Mouse (Mus musculus) midbrain, postnatal 0 days (tissue): Measurements from ENCODE around the gene Lgals12. TPM values are rescaled to one million over a fixed set of nuclear protein-coding genes. Genes with fewer than 3 reads are reported as not detected.

Source experiments
- ATAC-seq: fragments of 200-750 bp; cut with Nextera tagmentation; 2 replicates; pipeline ENCODE4 v1.8.0; 2017; ENCODE audit warnings: moderate number of reproducible peaks, mild to moderate bottlenecking, moderate TSS enrichment, moderate library complexity; ENCODE audit not compliant: low FRiP score
- DNase-seq: peaks from one replicate; pipeline ENCODE4 v3.0.0-alpha.2; 2015; ENCODE audit warnings: low spot score
- H3K27ac ChIP-seq: fragments of 300-500 bp; sonication (generic); 2 replicates; pipeline ENCODE4 v1.5.1; 2014; ENCODE audit warnings: low read depth, mild to moderate bottlenecking, low read length, mixed read lengths
- H3K27me3 ChIP-seq: fragments of 300-500 bp; sonication (generic); 2 replicates; pipeline ENCODE4 v1.6.1; 2014; ENCODE audit warnings: low read length, control low read depth, mixed read lengths; ENCODE audit not compliant: insufficient read depth
- H3K36me3 ChIP-seq: fragments of 300-500 bp; sonication (generic); 2 replicates; pipeline ENCODE4 v1.6.1; 2014; ENCODE audit warnings: low read length, control low read depth, mixed read lengths; ENCODE audit not compliant: insufficient read depth
- H3K4me1 ChIP-seq: fragments of 300-500 bp; sonication (generic); 2 replicates; pipeline ENCODE4 v1.6.1; 2014; ENCODE audit warnings: mild to moderate bottlenecking, control low read depth, antibody characterized with exemption, low read length, mixed read lengths; ENCODE audit not compliant: insufficient read depth
- H3K4me2 ChIP-seq: fragments of 300-500 bp; sonication (generic); 2 replicates; pipeline ENCODE4 v1.6.1; 2014; ENCODE audit warnings: low read depth, mild to moderate bottlenecking, low read length, mixed read lengths; ENCODE audit not compliant: poor library complexity, severe bottlenecking
- H3K4me3 ChIP-seq: fragments of 300-500 bp; sonication (generic); 2 replicates; pipeline ENCODE4 v1.5.1; 2014; ENCODE audit warnings: low read depth, mild to moderate bottlenecking, low read length, moderate library complexity
- H3K9ac ChIP-seq: fragments of 300-500 bp; sonication (generic); replicated peaks from 2 replicates; pipeline ENCODE4 v1.6.1; 2014; ENCODE audit warnings: mild to moderate bottlenecking, low read length, moderate library complexity, mixed read lengths; ENCODE audit not compliant: poor library complexity, severe bottlenecking
- H3K9me3 ChIP-seq: fragments of 300-500 bp; sonication (generic); 2 replicates; pipeline ENCODE4 v1.6.1; 2016; ENCODE audit warnings: low read length, control low read depth
- CTCF ChIP-seq: IDR thresholded peaks from 2 replicates; pipeline ENCODE4 v1.5.1; 2016; ENCODE audit warnings: antibody characterized with exemption, mild to moderate bottlenecking
- WGBS: fragments of 180-500 bp; shearing (Covaris S2); extraction: QIAGEN DNeasy Blood & Tissue Kit; methylation state at CpG from one replicate; pipeline ENCODE4 v1.1.7; 2014; 5-methylcytosine and 5-hydroxymethylcytosine counted together
- polyA plus RNA-seq: library from polyadenylated mRNA; unstranded; fragments of >200 nt; fragmentation: Nextera tagmentation; extraction: Ambion mirVana; gene quantifications from 2 replicates; pipeline ENCODE4 v1.2.1, GENCODE M21; 2015
- total RNA-seq: library from RNA; depleted of rRNA; stranded (reverse); fragments of >200 nt; gene quantifications from 2 replicates; pipeline ENCODE4 v1.2.3, GENCODE M21; 2014

The Lgals12 gene
- total and polyA plus RNA-seq, 2 experiments from 2014 or later = 0.16 to 0.17 TPM

GRCm38 (mm10) chr19:7605013-7605412 lies 2.0 kb downstream of the Lgals12 start:
- no peak for ATAC-seq
- no peaks in the 10 kb centered on the region for H3K36me3 ChIP-seq
- no peak overlapping the region for H3K9ac ChIP-seq
- no peak for DNase-seq
- no peaks in the 10 kb centered on the region for H3K27me3 ChIP-seq
- H3K9me3 ChIP-seq = no peaks in the 10 kb centered on the region
- no peak overlapping the region for H3K4me2 ChIP-seq
- no peak overlapping the region for H3K27ac ChIP-seq
- no peak overlapping the region for H3K4me3 ChIP-seq
- peaks cover 11% of the 10 kb centered on the region for H3K4me1 ChIP-seq
- no peak for TF ChIP-seq CTCF

- ATAC-seq = no peak
- Histone ChIP-seq H3K9me3 (no peaks in the 10 kb centered on the region), H3K4me1 (peaks cover 11% of the 10 kb centered on the region), H3K4me3 (no peak overlapping the region), H3K27ac (no peak overlapping the region), H3K27me3 (no peaks in the 10 kb centered on the region), H3K36me3 (no peaks in the 10 kb centered on the region), H3K4me2 (no peak overlapping the region), H3K9ac (no peak overlapping the region)
- TF ChIP-seq CTCF = no peak
- no peak for DNase-seq
- 94% methylated on average over 10 of the region's 10 CpGs for WGBS
These were observed 2.9 kb downstream of the Lgals12 start for GRCm38 (mm10) chr19:7604107-7604506.

GRCm38 (mm10) chr19:7601551-7601950 lies 5.4 kb downstream of the Lgals12 start:
- no peaks in the 10 kb centered on the region for H3K27me3 ChIP-seq
- H3K9ac ChIP-seq = no peak overlapping the region
- no peak for DNase-seq
- WGBS = 78% methylated on average over 4 of the region's 4 CpGs
- no peak overlapping the region for H3K4me2 ChIP-seq
- no peak for TF ChIP-seq CTCF
- no peak overlapping the region for H3K27ac ChIP-seq
- no peaks in the 10 kb centered on the region for H3K9me3 ChIP-seq
- no peak overlapping the region for H3K4me3 ChIP-seq
- H3K36me3 ChIP-seq = no peaks in the 10 kb centered on the region
- no peak for ATAC-seq
- peaks cover 4% of the 10 kb centered on the region; the same call in 1 of the 2 replicates for H3K4me1 ChIP-seq

GRCm38 (mm10) chr19:7598481-7598880 lies 8.5 kb downstream of the Lgals12 start:
- no peaks in the 10 kb centered on the region for H3K27me3 ChIP-seq

GRCm38 (mm10) chr19:7595534-7595933 lies 11.5 kb downstream of the Lgals12 start:
- WGBS = 21% methylated on average over 2 of the region's 2 CpGs
- H3K27ac ChIP-seq = no peak overlapping the region

More at GRCm38 (mm10) chr19:7598481-7598880, 8.5 kb downstream of the Lgals12 start:
- Histone ChIP-seq H3K4me1 (no peaks in the 10 kb centered on the region), H3K4me2 (no peak overlapping the region), H3K36me3 (no peaks in the 10 kb centered on the region), H3K4me3 (no peak overlapping the region), H3K9me3 (no peaks in the 10 kb centered on the region), H3K27ac (no peak overlapping the region), H3K9ac (no peak overlapping the region)
- WGBS = 41% methylated on average over 4 of the region's 4 CpGs
- ATAC-seq (no peak), DNase-seq (no peak)
- TF ChIP-seq CTCF = no peak

GRCm38 (mm10) chr19:7592018-7592417 lies 15.0 kb downstream of the Lgals12 start:
- TF ChIP-seq CTCF = no peak
- Histone ChIP-seq H3K9me3 (no peaks in the 10 kb centered on the region), H3K27me3 (no peaks in the 10 kb centered on the region), H3K36me3 (no peaks in the 10 kb centered on the region), H3K4me1 (no peaks in the 10 kb centered on the region), H3K9ac (no peak overlapping the region), H3K4me2 (no peak overlapping the region), H3K27ac (no peak overlapping the region), H3K4me3 (no peak overlapping the region)
- 64% methylated on average over 3 of the region's 3 CpGs for WGBS
- DNase-seq (no peak), ATAC-seq (no peak)

More at GRCm38 (mm10) chr19:7595534-7595933, 11.5 kb downstream of the Lgals12 start:
- no peak overlapping the region for H3K4me2 ChIP-seq
- H3K27me3 ChIP-seq = no peaks in the 10 kb centered on the region
- peak; percentile 79 for TF ChIP-seq CTCF
- H3K4me1 ChIP-seq = no peaks in the 10 kb centered on the region
- no peak for ATAC-seq
- no peaks in the 10 kb centered on the region for H3K9me3 ChIP-seq
- H3K9ac ChIP-seq = no peak overlapping the region
- H3K4me3 ChIP-seq = no peak overlapping the region
- no peaks in the 10 kb centered on the region for H3K36me3 ChIP-seq
- peak; percentile 75 for DNase-seq
